Mouse (Mus musculus) retina, postnatal 7 days (tissue): Measurements from ENCODE around the gene Xpa.
A peak's percentile ranks its signal among the peaks of the same experiment; 100 is the strongest.
"Not testable (repeated sequence)": the region's sequence is repeated elsewhere in the genome, so short reads cannot be mapped to it uniquely, and the experiment has no call there.

Experiments
- DNase-seq: peaks from one replicate; pipeline ENCODE4 v3.0.0-alpha.2; 2012; ENCODE audit warnings: low read depth, low spot score

Xpa gene

DNA sequence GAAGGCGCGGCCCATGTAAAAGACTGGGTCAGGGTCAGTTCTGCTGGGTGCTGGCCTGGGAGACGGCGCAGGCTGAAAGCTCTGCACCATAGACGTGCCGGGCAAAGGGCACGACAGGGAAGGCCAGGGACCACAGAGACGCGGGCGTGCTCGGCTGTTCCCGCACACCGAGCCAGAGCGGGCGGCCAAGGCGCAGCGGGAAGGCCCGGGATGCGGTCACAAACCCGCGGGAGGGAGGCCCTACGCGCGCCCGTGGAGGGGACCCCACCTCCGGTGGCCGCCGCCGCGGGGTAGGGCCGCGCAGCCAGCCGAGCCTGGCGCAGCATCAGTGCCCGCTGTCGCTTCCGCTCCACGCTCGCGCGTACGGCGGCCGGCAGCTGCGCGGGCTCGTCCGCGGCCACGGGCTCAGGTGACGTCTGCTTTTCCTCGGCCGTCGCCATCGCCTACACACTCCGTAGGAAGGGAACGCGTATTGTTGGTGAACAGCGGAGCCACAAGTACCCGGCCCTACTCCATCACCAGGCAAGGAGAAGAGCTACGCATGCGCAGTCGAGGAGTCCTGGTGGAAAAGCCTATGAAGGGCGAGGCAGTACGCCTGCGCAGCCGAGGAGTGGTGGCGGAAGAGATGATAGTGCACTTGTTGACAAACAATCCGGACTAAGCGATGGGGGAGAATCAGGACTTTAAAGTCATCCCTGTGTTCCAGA, at the start of gene Xpa:
Xpa (minus strand) TSS at position 531 of the 707 bp plus-strand sequence.
- peak; percentile 97 for DNase-seq

DNA sequence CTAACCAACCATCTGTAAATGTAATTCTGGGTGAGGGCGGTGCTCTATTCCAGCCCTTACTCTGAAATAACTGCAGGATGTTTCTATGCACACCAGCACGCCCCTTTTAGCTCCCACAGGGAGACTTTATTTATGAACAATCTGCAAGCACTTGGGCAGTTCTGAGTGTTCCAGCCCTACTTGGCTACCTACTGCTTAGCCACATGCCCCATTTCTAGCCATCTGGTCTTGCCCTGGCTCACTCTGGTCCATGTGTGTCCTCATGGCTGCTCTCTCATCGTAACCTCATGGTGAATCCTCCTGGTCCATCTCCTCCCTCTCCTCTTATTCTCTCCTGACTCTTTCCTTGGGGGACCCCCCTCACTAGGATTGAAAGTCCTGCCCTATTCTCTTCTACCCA, 39.8 kb upstream of the Xpa start:
- DNase-seq, result no peak

- DNase-seq, result no peak
Measured at GRCm38 (mm10) chr4:46234739-46235138, 38.6 kb upstream of the Xpa start.

DNA sequence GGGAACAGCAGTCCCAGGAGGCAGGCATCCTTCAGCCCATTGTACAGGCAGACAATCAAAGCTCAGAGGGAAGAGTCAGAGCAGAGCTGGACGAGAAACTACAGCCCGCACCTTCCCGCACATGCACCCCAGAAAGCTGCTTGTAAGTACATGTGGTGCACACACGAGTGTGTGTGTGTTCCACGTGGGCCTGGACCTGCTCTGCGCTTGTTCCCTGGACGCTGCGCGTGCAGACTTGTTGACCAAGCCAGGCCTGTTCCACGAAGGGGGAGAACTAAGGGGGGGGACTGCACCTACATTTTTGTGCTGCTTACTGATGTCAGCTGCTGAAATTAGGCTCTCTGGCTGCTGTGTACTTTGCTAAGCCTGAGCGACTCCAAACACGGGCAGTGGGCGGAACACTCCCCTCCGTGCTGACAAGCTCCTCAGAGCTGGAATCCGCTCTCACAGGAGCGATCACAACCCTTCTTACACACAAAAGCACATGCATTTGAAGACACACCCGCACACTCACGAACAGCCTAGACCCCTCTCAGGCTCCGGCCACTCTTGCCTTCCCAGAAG, 30.9 kb upstream of the Xpa start:
- DNase-seq, result no peak

DNA sequence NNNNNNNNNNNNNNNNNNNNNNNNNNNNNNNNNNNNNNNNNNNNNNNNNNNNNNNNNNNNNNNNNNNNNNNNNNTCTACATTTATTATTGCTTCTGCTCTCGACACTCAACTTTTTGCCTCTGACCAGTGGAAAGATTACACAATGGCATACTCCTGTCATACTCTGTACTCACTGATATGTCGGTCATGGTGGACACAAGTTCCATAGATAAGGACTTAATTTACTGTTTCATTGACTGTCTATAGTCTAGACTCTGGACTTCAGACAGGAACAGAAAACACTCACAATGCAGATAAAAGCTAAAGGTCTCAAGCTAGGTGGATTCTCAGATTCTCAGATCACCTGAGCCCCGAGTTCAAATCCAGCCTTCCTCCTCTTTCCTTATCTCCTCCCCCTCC, 25.0 kb upstream of the Xpa start:
- DNase-seq, result no peak

- no peak for DNase-seq
Measured at GRCm38 (mm10) chr4:46202562-46203126, 6.5 kb upstream of the Xpa start.

DNA sequence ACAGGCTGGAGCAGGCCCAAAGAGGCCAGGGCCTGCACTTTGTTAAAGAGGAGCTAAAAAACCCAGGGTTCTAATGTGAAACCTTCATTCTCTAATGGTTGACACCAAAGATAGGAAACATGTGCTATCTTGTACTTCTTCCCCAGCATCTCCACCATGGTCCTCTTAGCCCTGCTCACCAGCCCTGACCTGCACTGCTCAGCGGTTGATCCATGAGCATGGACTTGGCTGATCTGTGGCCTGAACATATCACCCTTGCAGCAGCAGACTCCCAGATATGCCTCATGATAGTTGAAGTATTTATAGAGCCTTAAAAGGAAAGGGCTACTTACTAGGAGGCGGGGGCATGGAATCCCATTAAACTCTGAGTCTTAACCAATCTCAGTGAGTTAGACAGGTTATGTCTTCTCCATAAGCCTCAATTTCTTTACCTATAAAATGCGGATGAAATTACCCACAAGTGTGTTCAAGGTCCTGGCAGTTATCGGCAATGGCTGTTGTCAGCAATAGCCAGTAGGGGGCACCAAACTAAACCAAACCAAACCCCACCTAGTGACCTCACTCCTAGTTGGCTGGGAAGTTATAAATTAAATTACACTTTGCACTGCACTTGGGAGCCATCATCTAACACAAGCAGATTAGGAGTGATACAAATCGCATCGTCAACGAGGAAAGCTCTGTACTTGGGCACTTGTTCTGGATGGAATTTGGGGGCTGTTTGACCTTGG, 5.9 kb upstream of the Xpa start:
- DNase-seq, result peak; percentile 69

- DNase-seq, result no peak
Measured at GRCm38 (mm10) chr4:46198064-46198463, 2.0 kb upstream of the Xpa start.

GRCm38 (mm10) chr4:46196513-46196912, 402 bp upstream of the Xpa start:
- no peak for DNase-seq

DNA sequence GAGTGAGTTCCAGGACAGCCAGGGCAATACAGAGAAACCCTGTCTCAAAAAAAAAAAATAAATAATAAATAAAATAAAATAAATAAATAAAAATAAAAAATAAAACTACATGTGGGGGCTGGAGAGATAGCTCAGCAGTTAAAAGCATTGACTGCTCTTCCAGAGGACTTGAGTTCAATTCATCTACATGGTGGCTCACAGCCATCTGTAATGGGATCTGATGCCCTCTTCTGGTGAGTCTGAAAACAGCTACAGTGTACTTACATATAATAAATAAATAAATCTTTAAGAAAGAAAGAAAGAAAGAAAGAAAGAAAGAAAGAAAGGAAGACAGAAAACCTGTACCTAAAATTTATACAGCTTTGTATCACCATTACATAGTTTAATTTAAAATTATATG, 4.1 kb downstream of the Xpa start:
- not testable (repeated sequence) for DNase-seq

DNA sequence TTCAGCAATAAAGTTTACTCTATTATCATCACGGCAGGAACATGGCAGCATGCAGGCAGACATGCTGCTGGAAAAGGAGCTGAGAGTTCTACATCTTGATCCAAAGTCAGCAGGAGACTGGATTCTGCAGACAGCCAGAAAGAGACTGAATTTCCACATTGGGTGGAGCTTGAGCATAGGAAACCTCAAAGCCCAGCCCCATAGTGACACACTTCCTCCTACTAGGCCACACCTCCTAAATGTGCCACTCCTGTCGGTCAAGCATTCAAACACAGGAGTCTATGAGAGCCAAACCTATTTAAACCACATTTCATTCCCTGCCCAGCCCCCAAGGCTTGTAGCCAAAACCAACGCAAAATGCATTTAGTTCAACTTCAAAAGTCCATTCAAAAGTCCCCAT, 9.6 kb downstream of the Xpa start:
- DNase-seq, result no peak

DNA sequence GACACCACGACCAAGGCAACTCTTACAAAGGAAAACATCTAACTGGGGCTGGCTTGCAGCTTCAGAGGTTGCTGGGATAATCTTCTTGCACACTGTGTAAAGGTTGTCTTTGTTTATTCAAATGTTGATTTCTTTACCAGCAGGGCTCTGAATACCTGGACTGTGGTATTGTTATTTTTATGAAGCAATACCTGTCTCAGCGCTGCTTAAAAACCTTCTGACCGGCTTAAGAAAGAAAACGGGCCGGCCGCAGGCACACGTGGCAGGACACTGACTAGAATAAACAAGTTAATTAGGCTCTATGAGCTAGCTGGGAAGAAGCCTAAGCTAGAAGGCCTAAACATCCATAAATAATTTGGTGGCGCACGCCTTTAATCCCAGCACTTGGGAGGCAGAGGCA, 10.2 kb downstream of the Xpa start:
- no peak for DNase-seq

DNA sequence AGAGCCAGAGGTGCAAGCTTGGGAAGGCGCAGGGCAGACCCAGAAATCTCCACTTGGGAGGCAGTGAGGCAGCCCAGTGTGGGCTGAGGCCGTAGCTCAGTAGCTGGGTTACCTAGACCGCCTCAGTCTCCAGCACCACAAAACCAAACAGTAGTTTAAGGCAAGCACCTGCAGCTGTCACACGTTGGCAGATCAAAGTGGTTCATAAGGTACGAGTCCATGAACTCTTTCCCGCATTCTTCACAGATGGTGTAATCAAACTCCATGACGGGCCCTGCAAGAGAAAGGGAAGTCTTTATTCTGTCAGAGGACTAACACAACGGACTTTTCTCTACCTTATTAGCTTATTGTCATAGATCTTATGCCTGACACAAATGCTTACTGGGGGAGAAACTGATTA, 10.7 kb downstream of the Xpa start:
- no peak for DNase-seq

GRCm38 (mm10) chr4:46182181-46182580, 13.9 kb downstream of the Xpa start:
- DNase-seq, result no peak

DNA sequence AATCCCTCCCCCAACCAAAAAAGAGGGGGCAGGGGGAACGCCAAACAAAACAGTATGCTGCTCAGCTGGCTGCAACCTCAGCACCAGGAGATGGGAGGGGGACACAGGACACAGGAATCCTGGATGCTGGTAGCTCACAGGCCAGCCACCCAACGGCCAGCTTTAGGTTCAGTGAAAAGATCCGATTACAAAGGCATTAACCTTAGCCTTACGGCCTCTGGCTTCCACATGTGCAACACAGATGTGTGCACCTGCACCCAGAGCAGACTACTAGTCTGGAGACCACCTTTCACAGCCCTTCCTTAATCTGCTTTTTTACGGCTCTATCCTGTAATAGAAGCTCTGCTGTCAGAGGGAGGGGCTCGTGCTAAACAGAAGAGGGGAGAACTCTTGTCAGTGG, 14.9 kb downstream of the Xpa start:
- DNase-seq, result no peak

GRCm38 (mm10) chr4:46177496-46177895, 18.6 kb downstream of the Xpa start:
- no peak for DNase-seq

GRCm38 (mm10) chr4:46177018-46177417, 19.1 kb downstream of the Xpa start:
- no peak for DNase-seq

DNA sequence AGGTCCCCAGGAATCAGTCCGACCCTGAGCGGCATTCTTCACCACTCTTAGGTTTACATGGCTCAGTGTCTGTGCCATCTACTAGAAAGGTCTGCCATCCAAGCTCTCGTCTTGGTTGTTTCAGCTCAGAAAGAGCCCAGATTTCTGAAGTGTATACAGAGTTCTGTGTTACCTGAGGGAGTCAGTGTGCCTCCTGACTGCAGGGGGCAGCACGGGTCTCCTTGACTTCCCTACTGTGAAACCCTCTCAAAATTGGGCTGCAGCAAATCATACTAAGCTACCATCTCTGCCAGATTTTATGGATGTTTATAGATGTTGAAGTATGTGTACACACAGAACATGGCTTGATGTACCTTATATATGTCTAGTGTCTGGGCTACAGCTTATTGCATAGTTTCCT, 19.8 kb downstream of the Xpa start:
- no peak for DNase-seq

GRCm38 (mm10) chr4:46171761-46172160, 24.4 kb downstream of the Xpa start:
- DNase-seq, result no peak

DNA sequence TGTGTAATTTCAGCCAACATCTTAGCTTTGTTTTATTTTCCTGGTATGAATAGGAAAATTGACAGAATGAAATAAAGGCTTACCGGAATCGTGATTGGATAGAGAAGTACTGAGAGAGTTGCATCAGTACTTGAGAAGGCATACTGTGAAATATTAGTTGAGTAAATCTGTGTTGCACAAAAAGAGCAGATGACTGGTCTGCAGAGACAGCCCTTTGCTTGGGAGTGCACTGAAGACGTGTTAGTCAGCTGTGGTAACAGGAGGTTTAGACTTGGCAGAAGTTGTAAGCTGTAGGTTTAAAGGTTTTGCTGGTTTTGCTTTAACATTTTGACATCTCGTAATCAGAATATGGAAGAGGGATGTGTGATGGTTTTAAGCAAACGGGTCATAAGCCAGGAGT, 30.3 kb downstream of the Xpa start:
- no peak for DNase-seq

GRCm38 (mm10) chr4:46164027-46164426, 32.1 kb downstream of the Xpa start:
- no peak for DNase-seq

- no peak for DNase-seq
Measured at GRCm38 (mm10) chr4:46151903-46152544, 44.1 kb downstream of the Xpa start.
